Comparison of ENCODE assay signal across 8 mouse cellular contexts in the genomic region with DNA sequence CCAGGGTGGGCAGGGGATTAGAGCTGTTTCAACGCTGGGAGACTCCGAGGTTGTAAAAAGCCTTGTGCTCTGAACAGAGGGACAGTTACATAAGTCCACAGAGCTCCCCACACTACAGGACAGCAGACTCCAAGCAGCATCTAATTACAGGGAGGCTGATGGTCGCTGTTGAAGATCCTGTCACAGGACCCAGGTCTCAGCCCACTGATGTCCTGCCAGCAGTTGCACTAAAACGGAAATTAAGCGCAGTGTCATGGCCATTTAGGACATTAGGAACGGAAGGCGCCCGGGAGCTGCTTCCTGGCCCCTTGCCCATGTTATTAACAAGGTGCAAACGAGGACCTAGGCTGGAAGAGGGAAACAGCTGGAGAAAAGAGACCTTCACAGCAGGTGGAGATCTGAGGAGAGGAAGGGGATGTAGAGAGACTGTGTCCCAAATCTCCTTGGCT.
DNase-seq lines count a peak whose midpoint lies in the region; ATAC-seq and TF ChIP-seq lines count a peak whose summit lies in the region.

No protein-coding gene starts in this region.

- H3K79me2 ChIP-seq in liver, adult 2 months (ENCODE audit: control insufficient read depth, insufficient read depth, low read length): no peaks in the 10 kb centered on the region

- no peak for TF ChIP-seq POLR2A in liver, adult 2 months (IDR thresholded peaks at IDR 0.05; ENCODE audit: extremely low read depth, insufficient read depth, low read length)
- no peak for TF ChIP-seq POLR2A in thymus, adult 2 months (IDR thresholded peaks at IDR 0.05; ENCODE audit: control insufficient read depth, extremely low read depth, insufficient read depth, low read length, poor library complexity)

- no peak; the same call in 1 of the 2 replicates for ATAC-seq in heart, embryonic 14.5 days (ENCODE audit: insufficient number of reproducible peaks, insufficient read depth, low FRiP score, low read depth)

- H3K4me3 ChIP-seq in liver, adult 2 months (ENCODE audit: insufficient read depth, low read depth, low read length): no peak overlapping the region
- no peak overlapping the region for H3K4me3 ChIP-seq in heart, embryonic 14.5 days (ENCODE audit: control insufficient read depth in 1 of 2, insufficient read depth in 1 of 2, low read depth in 1 of 2, low read length in 2 of 2)
- no peak overlapping the region for H3K4me3 ChIP-seq in thymus, adult 2 months (ENCODE audit: control insufficient read depth, insufficient read depth, low read length)

- peak overlapping the region; percentile 18; the same call in 1 of the 2 replicates for H3K4me2 ChIP-seq in heart, embryonic 14.5 days (ENCODE audit: low read length)

- H3K9ac ChIP-seq in liver, adult 2 months (ENCODE audit: low read depth, low read length): no peak overlapping the region
- H3K9ac ChIP-seq in heart, embryonic 14.5 days (ENCODE audit: low read length): no peak overlapping the region

- TF ChIP-seq CTCF in liver, adult 2 months (IDR thresholded peaks at IDR 0.05; ENCODE audit: low read depth, low read length): no peak
- TF ChIP-seq CTCF in thymus, adult 2 months (IDR thresholded peaks at IDR 0.05; ENCODE audit: borderline replicate concordance, control insufficient read depth, extremely low read depth, insufficient read depth, low read length, poor library complexity): no peak

- H3K36me3 ChIP-seq in liver, adult 2 months (ENCODE audit: control insufficient read depth, insufficient read depth, low read length): no peaks in the 10 kb centered on the region
- H3K36me3 ChIP-seq in heart, embryonic 14.5 days (ENCODE audit: control insufficient read depth, insufficient read depth, low read length): no peaks in the 10 kb centered on the region
- H3K36me3 ChIP-seq in thymus, adult 2 months (ENCODE audit: control insufficient read depth, insufficient read depth, low read length): no peaks in the 10 kb centered on the region

- peaks cover 21% of the 10 kb centered on the region for H3K4me1 ChIP-seq in liver, adult 2 months (ENCODE audit: control insufficient read depth, insufficient read depth, low read length)
- peaks cover 14 to 18% of the 10 kb centered on the region in 2 experiments for H3K4me1 ChIP-seq in heart, embryonic 14.5 days (ENCODE audit: control insufficient read depth in 2 of 2, insufficient read depth in 2 of 2, low read length in 2 of 2)
- H3K4me1 ChIP-seq in thymus, adult 2 months (replicated peaks; ENCODE audit: control insufficient read depth, insufficient read depth, low read length): no peaks in the 10 kb centered on the region

- no peaks in the 10 kb centered on the region for H3K27me3 ChIP-seq in liver, adult 2 months (ENCODE audit: control insufficient read depth, insufficient read depth, low read length)
- H3K27me3 ChIP-seq in heart, embryonic 14.5 days (ENCODE audit: control insufficient read depth, insufficient read depth, low read length): peaks cover 80% of the 10 kb centered on the region
- no peaks in the 10 kb centered on the region for H3K27me3 ChIP-seq in thymus, adult 2 months (ENCODE audit: control insufficient read depth, insufficient read depth, low read length)

- H3K27ac ChIP-seq in liver, adult 2 months (replicated peaks; ENCODE audit: insufficient read depth, low read depth, low read length): peak overlapping the region; percentile 35
- H3K27ac ChIP-seq in heart, embryonic 14.5 days (replicated peaks in 1 of 2; ENCODE audit: control insufficient read depth in 1 of 2, insufficient read depth in 1 of 2, low read depth in 2 of 2, low read length in 2 of 2): peak overlapping the region in 1 of 2 experiments; percentile 33; a peak in 1 of 4 replicates
- no peak overlapping the region for H3K27ac ChIP-seq in thymus, adult 2 months (ENCODE audit: control insufficient read depth, insufficient read depth, low read length)

- WGBS in liver, adult 2 months: 10% methylated on average over 9 of the region's 9 CpGs
- WGBS in heart, embryonic 14.5 days: 13% methylated on average over 9 of the region's 9 CpGs
- WGBS in thymus, adult 2 months: 16% methylated on average over 9 of the region's 9 CpGs

- no peaks in the 10 kb centered on the region for H3K9me3 ChIP-seq in heart, embryonic 14.5 days (ENCODE audit: control insufficient read depth, low read length)

- peak; percentile 59 for DNase-seq in liver, adult 2 months (ENCODE audit: extremely low read depth, low read depth, low spot score)
- DNase-seq in liver: no peak
- peak; percentile 68 for DNase-seq in cerebellum, adult 8-10 months
- peak; percentile 78 to 85 for DNase-seq in kidney, postnatal 25 days
- peak; percentile 76 for DNase-seq in lung, postnatal 14 days
- no peak for DNase-seq in embryo, embryonic 10 days (ENCODE audit: low spot score)
- DNase-seq in thymus, adult 2 months: no peak

Comparison
In these comparisons a context has a peak if more than half of its experiments do, and no peak if none do; other contexts are left out.
1. DNase-seq: peak in liver, adult 2 months (single experiment), cerebellum, adult 8-10 months (single experiment), kidney, postnatal 25 days (2 of 2) and lung, postnatal 14 days (single experiment); none in liver (single experiment), embryo, embryonic 10 days (single experiment) and thymus, adult 2 months (single experiment).